Mouse (Mus musculus): ENCODE measurements around the gene Lsm10. TPM values are rescaled to one million over a fixed set of nuclear protein-coding genes. Genes with fewer than 3 reads are reported as not detected.

The Lsm10 gene
- total and polyA plus RNA-seq, 3 experiments: 35.0 to 49.6 TPM; not detected in 1

- TF ChIP-seq USF2 (IDR thresholded peaks at IDR 0.05; ENCODE audit: borderline replicate concordance in 1 of 2, insufficient read depth in 1 of 2, low read depth in 1 of 2, low read length in 2 of 2) (no peak), GATA1 (IDR thresholded peaks at IDR 0.05; ENCODE audit: low read depth, low read length) (no peak), MAFK (IDR thresholded peaks at IDR 0.05; ENCODE audit: borderline replicate concordance, low read depth, low read length) (no peak), POLR2AphosphoS5 (IDR thresholded peaks at IDR 0.05; ENCODE audit: borderline replicate concordance, low read depth, low read length) (no peak), RAD21 (IDR thresholded peaks at IDR 0.05; ENCODE audit: low read depth, low read length) (no peak), POLR2A (IDR thresholded peaks at IDR 0.05; ENCODE audit: control insufficient read depth in 1 of 2, insufficient read depth in 1 of 2, low read depth in 1 of 2, low read length in 2 of 2, poor library complexity in 1 of 2) (peak; percentile 63 to 69; a peak in 3 of 4 replicates), MYC (IDR thresholded peaks at IDR 0.05; ENCODE audit: low read depth, low read length) (no peak), KAT2A (conservative IDR thresholded peaks at IDR 0.05; ENCODE audit: low read depth, low read length) (peak; percentile 83)
Observed at GRCm38 (mm10) chr4:126046851-126047585, 49.4 kb upstream of the Lsm10 start, which contains the start of gene Mrps15 (continued).

GRCm38 (mm10) chr4:126051617-126052016 lies 44.8 kb upstream of the Lsm10 start:
- peaks cover 0 to 14% of the 10 kb centered on the region in 2 experiments; a peak in 3 of 4 replicates for H3K4me1 ChIP-seq (ENCODE audit: control insufficient read depth in 1 of 2, insufficient read depth in 2 of 2, low read length in 2 of 2)
- no peak overlapping the region for H3K4me3 ChIP-seq (ENCODE audit: control insufficient read depth in 1 of 2, insufficient read depth in 1 of 2, low read depth in 2 of 2, low read length in 2 of 2)
- peak; percentile 79 for DNase-seq (ENCODE audit: low read depth, low spot score)
- TF ChIP-seq MAFK (IDR thresholded peaks at IDR 0.05; ENCODE audit: borderline replicate concordance, low read depth, low read length): no peak
- peak; percentile 61; the same call in 1 of the 2 replicates for TF ChIP-seq MXI1 (IDR thresholded peaks at IDR 0.05; ENCODE audit: low read depth, low read length)
- TF ChIP-seq EP300 (IDR thresholded peaks at IDR 0.05; ENCODE audit: low read depth in 1 of 2, low read length in 2 of 2): 0 out of 4 replicates have a peak, but pooled peaks have one; percentile 16 to 21
- peak; percentile 66 for TF ChIP-seq SIN3A (IDR thresholded peaks at IDR 0.05; ENCODE audit: low read length)
- no peak for TF ChIP-seq KAT2A (conservative IDR thresholded peaks at IDR 0.05; ENCODE audit: low read depth, low read length)
- TF ChIP-seq ETS1 (IDR thresholded peaks at IDR 0.05; ENCODE audit: low read depth, low read length): peak; percentile 55; the same call in 1 of the 2 replicates
- TF ChIP-seq MAX (IDR thresholded peaks at IDR 0.05; ENCODE audit: low read length): 0 out of 2 replicates have a peak, but pooled peaks have one; percentile 25
- peaks cover 10% of the 10 kb centered on the region for H3K79me2 ChIP-seq (ENCODE audit: control insufficient read depth, insufficient read depth, low read length, poor library complexity)
- H3K36me3 ChIP-seq (ENCODE audit: control insufficient read depth in 1 of 2, insufficient read depth in 2 of 2, low read length in 2 of 2): peaks cover 0 to 13% of the 10 kb centered on the region in 2 experiments; a peak in 3 of 4 replicates
- no peaks in the 10 kb centered on the region for H3K27me3 ChIP-seq (ENCODE audit: control insufficient read depth in 1 of 2, insufficient read depth in 2 of 2, low read length in 2 of 2)
- H3K27ac ChIP-seq (ENCODE audit: control insufficient read depth, low read depth, low read length): no peak overlapping the region
- no peak overlapping the region for H3K9ac ChIP-seq (ENCODE audit: control insufficient read depth, low read depth, low read length, poor library complexity, severe bottlenecking)
- no peaks in the 10 kb centered on the region for H3K9me3 ChIP-seq (replicated peaks; ENCODE audit: insufficient read depth, low read length)

DNA sequence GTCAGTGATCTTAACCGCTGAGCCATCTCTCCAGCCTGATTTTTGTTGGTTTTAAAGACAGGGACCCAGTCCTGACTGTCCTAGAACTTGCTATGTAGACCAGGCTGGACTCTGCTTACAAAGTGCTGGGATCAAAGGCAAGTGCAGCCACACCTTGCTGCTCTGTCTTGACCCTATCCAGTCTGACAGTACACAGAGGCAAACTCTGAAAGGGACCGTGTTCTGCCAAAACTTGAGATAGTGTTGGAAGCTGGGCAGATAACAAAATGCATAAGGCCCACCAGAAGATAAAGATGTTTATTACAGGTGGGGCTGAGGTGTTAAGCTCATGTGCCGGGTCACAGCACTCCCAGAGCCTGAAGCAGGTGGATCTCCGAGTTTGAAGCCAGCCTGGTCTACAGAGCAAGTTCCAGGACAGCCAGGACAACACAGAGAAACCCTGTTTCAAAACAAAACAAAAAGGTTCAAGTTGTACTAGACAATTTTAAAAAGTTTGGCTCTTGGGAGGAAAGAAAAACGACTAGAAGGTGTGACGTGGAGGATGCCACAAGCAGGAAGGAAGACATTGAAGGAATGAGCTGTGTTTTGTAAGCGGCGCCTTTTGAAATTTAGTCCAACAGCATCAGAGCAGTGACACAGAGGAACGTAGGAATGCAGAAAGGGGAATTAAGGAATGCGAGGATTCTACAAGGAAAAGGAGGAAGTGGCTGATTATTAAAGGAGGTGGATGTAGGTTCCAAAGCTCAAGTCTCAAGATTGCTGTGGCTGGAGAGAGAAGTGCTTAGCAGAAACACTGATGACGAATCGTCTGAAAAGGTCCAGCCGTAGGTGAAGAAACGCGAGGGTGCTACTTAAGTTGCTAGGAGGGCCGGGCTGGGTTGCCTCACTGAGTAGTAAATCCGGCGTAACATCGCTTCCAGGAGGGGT lies 39.0 kb upstream of the Lsm10 start:
- no peaks in the 10 kb centered on the region for H3K27me3 ChIP-seq (ENCODE audit: control insufficient read depth in 1 of 2, insufficient read depth in 2 of 2, low read length in 2 of 2)
- H3K36me3 ChIP-seq (ENCODE audit: control insufficient read depth in 1 of 2, insufficient read depth in 2 of 2, low read length in 2 of 2): no peaks in the 10 kb centered on the region; a peak in 2 of 4 replicates
- no peaks in the 10 kb centered on the region; the same call in 1 of the 2 replicates for H3K79me2 ChIP-seq (ENCODE audit: control insufficient read depth, insufficient read depth, low read length, poor library complexity)
- peak overlapping the region; percentile 76 to 82 for H3K4me3 ChIP-seq (ENCODE audit: control insufficient read depth in 1 of 2, insufficient read depth in 1 of 2, low read depth in 2 of 2, low read length in 2 of 2)
- peaks cover 0 to 7% of the 10 kb centered on the region in 2 experiments; a peak in 3 of 4 replicates for H3K4me1 ChIP-seq (ENCODE audit: control insufficient read depth in 1 of 2, insufficient read depth in 2 of 2, low read length in 2 of 2)
- H3K9ac ChIP-seq (ENCODE audit: control insufficient read depth, low read depth, low read length, poor library complexity, severe bottlenecking): peak overlapping the region; percentile 71
- H3K9me3 ChIP-seq (replicated peaks; ENCODE audit: insufficient read depth, low read length): no peaks in the 10 kb centered on the region
- peak overlapping the region; percentile 33 for H3K27ac ChIP-seq (ENCODE audit: control insufficient read depth, low read depth, low read length)
- peak; percentile 48 for DNase-seq (ENCODE audit: low read depth, low spot score)
- TF ChIP-seq ZNF384 (IDR thresholded peaks at IDR 0.05; ENCODE audit: low read depth, low read length) (no peak), ZC3H11A (IDR thresholded peaks at IDR 0.05; ENCODE audit: low read depth, low read length) (no peak), POLR2AphosphoS5 (IDR thresholded peaks at IDR 0.05; ENCODE audit: borderline replicate concordance, low read depth, low read length) (no peak), TBP (IDR thresholded peaks at IDR 0.05; ENCODE audit: low read depth, low read length) (0 out of 2 replicates have a peak, but pooled peaks have one; percentile 48), MYC (IDR thresholded peaks at IDR 0.05; ENCODE audit: low read depth, low read length) (peak; percentile 61; the same call in 1 of the 2 replicates), GATA1 (IDR thresholded peaks at IDR 0.05; ENCODE audit: low read depth, low read length) (0 out of 2 replicates have a peak, but pooled peaks have one; percentile 44), MXI1 (IDR thresholded peaks at IDR 0.05; ENCODE audit: low read depth, low read length) (0 out of 2 replicates have a peak, but pooled peaks have one; percentile 7)
